Mouse (Mus musculus): Measurements from ENCODE around the gene Aatk.

The Aatk gene

GRCm38 (mm10) chr11:120026941-120027340 is 20.0 kb downstream of the Aatk start:
- in situ Hi-C loops (cut with MboI, MseI): no loop called here

GRCm38 (mm10) chr11:120022841-120023240 is 24.1 kb downstream of the Aatk start:
- in situ Hi-C loops (cut with MboI, MseI): no loop called here

DNA sequence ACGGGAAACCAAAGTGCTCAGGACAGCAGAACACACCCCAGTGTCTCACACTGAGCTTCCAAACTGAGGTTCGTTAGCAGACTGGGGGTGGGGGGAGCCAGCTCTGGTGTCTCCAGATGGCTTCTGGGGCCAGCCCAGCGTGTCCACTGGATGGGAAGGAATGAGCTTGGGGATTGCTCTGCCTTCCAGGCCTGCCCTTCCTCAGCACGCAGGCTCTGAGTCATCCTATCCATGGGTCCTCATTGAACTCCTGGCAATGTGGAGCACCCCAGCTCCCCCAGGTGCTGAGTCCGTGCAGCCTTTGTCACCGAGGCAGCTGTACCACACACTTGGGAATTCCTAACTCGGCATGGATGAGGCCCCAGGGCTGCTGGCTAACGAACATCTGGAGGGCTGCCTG is 24.8 kb downstream of the Aatk start:
- in situ Hi-C loops (cut with MboI, MseI): no loop called here

DNA sequence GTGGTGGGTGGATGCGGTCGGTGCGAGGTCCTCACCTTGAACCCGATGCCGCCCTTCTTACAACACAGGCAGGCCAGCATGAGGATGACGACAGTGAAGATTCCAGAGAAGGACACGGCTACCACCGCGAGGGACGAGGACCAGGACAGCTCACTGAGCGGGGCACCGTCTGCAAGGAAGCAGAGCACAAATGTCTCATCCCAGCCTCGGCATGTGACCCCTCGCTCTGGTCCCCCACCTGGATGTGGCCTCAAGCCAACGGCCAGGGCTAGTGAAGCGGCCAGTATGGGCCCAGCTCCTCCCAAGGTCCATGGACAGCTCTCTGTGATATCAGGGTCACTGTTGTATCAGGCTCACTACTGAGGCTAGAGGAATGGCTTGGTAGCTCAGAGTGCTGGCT is 25.6 kb downstream of the Aatk start:
- in situ Hi-C loops (cut with MboI, MseI): no loop called here

- in situ Hi-C loops (cut with MboI, MseI): no loop called here
These were observed 27.2 kb downstream of the Aatk start for GRCm38 (mm10) chr11:120019542-120020440.

DNA sequence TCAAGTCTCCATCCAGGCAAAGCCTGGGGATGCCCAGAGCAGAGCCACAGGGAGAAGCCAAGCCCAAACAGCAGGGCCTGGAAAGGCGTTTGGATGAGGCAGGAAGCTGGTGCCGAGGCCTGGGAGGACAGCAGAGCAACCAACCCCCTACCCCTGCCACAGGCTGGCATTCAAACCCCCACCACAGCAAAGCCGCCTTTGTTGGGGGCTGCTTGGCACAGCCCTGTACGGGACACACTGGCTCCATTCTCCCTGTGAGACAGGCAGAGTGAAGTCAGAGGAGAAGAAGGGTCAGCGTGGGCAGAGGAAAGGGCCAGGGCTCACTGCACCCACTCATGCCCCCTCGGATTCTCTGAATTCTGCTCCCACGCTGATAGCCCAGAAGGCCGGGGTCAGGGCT is 30.0 kb downstream of the Aatk start:
- in situ Hi-C loops (cut with MboI, MseI): no loop called here

DNA sequence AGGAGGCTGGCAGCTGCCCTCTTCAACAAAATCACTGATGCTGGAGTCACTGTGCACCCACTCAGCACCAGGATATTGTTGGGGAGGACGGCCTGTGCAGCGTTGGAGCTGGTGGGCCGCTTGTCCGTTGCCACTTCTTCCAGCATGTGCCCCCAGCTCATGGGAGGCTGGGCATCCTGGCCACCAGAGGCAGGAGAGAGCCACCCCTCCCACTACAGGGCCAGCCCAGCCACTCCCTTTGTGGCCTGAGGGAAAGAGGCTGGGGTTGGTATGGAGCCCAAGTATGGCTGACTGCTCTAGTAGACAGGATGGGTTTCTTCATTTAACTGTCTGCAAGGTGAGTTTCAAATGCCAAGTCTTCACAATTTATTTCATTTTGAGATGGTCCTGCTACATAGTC is 32.2 kb downstream of the Aatk start:
- in situ Hi-C loops (cut with MboI, MseI): no loop called here

GRCm38 (mm10) chr11:120013174-120013711 is 33.7 kb downstream of the Aatk start:
- in situ Hi-C loops (cut with MboI, MseI): no loop called here

GRCm38 (mm10) chr11:120012702-120013101 is 34.3 kb downstream of the Aatk start:
- in situ Hi-C loops (cut with MboI, MseI): no loop called here

DNA sequence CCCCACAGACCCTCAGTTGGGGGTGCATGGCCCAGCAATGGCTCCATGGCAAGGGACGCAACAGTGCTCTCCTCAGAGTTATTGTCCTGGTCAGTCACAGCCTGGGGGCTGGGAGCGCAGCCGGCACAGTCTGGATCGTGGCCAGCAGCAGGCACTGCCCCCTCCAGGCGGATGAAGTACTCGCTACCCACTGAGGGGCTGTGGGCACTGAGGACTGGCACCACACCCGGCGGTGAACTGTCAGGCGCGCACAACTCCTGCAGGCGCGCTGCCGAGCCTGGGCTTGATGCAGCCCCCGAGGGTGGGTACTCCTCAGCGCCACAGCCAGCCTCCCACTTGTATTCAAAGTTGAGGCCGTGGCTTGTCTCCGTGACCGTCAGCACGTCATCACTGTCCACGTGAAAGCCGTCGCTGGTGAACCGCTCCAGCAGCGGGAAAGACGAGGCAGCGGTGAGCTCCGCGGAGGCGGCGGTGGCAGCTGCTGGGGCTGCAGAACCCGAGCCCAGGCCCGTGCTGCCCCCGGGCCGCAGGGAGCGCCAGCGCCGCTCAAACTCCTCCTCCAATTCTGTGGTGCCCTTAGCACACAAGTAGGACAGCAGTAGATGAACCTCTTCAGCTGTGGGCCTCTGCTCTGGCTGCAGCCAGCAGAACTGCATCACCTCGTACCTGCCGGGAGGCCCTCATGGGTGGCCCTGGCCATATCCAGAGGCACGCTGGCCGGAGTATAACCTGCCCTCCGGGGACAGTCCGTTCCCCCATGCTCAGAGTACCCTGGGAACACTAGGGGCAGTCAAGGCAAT is 35.0 kb downstream of the Aatk start:
- in situ Hi-C loops (cut with MboI, MseI): no loop called here

DNA sequence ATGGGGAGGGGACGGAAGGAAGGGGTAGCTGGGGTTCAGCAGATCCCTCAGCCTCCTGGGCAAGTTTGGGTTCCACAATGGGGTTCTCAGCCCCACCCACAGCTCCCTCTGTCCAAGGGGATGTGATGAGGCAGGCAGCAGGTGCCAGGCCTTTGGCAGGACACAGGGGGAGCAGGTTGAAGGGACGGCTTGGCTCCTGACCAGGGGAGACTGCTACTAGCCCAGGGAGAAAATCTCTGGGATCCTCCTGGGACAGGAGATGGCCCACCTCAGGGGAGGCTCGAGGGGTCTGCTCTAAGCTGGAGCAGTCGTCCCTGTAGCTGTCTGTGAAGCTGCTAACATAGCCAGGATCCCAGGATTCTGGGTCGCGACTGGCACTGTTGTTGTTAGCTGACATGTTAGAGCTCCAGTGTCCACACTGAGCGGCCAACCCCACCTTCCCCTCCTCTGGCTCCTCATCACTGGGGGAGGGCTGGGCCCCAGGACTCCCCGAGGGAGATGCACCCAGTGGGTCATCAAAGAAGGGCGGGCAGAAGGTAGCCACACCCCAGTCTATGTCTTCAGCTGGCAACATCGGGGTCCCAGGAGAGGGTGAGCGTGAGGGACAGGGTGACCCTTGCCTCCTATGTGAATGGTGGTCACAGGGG is 35.7 kb downstream of the Aatk start:
- in situ Hi-C loops (cut with MboI, MseI): no loop called here

GRCm38 (mm10) chr11:120009937-120010336 is 37.0 kb downstream of the Aatk start:
- in situ Hi-C loops (cut with MboI, MseI): no loop called here

DNA sequence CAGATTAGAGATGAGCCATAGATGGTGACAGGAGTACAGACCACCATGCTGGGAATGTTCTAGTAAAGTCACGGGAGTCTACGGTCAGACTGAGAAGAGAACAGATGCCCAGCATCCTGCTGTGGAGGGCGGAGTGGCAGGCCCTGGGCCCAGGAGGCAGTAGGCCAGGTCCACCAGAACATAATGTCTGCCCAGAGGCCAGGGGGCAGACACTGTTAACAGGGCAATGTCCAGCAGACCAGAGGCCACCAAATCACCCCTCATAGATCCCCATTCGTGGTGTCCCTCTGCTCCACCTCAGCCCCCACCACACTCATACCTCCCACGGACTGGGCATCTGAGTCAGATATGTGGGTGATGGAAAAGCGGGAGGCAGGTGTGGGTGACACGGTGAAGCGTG is 38.0 kb downstream of the Aatk start:
- in situ Hi-C loops (cut with MboI, MseI): no loop called here

- in situ Hi-C loops (cut with MboI, MseI): no loop called here
These were observed 38.5 kb downstream of the Aatk start for GRCm38 (mm10) chr11:120008501-120008900.

GRCm38 (mm10) chr11:120007496-120008080 is 39.4 kb downstream of the Aatk start:
- in situ Hi-C loops (cut with MboI, MseI): no loop called here

DNA sequence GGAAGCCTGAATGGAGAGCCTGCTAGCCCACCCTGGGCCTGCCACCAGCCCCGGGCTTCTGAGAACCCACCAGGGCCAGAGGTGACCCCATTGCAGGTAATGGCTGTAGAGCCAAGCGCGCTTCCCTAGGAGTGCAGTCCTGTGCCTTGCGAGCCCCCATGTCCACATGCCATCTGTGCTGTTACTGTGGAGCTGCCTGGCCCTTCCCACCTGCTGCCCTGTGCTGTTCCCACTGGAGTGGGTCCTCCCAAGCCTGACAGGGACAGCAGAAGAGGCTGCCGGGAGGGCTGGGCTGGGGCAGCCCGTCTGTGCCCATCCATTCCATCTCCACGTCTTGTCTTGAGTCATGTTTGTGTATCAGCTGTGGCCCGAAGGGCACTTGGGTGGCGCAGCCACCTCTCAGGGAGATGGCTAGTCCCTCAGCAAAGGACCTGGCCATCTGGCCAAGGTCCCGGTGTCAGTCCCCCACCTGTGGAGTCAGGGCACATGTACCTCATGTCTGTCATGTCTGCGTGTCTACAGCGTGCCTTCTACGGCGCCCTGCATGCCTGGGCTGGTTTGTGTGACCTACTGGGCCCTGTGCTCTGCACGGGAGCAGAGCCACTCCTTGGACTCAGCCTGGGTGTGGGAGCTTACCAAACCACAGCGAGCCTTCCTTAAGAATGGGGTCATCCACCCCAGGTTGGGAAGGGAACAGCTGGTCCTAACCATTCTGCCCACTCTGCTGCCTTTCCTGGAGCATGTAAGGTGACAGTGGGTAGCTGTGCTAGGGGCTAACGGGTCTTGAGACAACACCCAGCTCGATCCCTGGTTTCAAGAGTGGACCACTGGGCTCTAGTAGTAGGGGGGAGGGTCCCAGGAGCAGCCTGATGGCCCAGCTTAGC is 41.3 kb downstream of the Aatk start:
- in situ Hi-C loops (cut with MboI, MseI): no loop called here

DNA sequence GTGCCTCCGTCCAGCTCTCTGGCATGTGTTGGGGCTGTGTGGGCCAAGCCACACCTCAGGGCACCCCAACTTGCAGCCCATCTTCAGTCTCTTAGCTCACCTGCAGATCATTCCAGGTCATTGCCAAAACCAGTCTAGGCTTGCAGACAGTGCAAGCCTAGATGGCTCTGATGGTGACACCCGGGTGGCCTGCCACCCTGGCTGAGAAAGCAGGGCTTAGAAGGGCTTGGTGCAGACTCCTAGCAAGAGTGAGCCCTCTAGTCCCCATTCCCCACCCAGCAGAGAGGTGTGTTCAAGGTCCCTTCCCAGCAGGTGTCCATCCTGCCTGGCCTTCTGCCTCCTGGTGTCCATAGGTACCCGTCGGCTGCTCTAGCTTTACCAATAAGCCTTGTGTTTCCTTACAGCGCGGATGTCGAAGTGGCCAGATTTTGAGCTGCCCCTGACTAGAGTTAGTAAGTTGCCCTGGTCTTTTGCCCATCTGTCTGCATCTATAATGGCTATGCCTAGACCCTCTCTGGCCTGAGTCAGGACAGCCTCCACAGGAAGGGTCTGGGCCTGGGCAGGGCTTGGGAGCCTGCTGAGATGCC is 44.2 kb downstream of the Aatk start:
- in situ Hi-C loops (cut with MboI, MseI): no loop called here

DNA sequence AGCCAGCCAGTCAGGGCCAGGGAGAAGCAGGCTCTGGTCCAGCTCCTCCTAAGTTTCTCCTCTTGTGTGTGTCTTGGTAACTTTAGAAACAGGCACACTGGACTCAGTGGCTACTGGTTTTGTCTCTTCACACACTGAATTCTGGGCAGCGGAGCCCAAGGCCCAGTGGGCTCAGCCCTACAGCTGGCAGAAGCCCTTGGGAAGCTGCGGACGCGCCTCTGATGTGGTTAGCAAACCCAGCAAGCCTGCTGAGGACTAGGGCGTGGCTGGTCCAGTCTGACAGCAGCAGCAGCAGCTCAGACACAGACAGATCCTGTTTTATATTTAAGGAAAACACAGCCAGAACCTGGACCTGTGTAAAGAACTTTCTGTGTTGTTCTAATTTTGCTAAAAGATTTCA is 44.9 kb downstream of the Aatk start:
- in situ Hi-C loops (cut with MboI, MseI): no loop called here

GRCm38 (mm10) chr11:119997351-119997750 is 49.6 kb downstream of the Aatk start:
- in situ Hi-C loops (cut with MboI, MseI): loop anchor here (5.0 kb wide), 1 partner anchor 50 kb away; no protein-coding TSS in a partner anchor

DNA sequence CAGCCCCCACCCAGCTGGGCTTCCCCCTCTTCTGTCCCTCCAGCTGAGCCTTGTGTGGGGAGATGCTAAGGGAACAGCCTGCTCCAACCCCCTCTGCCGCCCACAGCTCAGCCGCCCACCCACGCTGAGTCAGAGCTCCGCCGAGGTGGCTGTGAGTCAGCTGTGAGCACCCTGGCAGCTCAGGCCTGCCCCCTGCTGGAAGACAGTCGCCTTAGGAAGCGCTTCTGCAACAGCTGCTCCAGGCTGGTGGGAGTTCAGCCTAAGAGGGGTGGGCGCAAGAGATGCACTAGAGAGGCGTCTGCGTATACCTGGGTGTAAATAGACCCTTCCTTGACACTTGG is 55.7 kb downstream of the Aatk start:
- in situ Hi-C loops (cut with MboI, MseI): no loop called here

Data from regulatory T cell (primary cell).